Mouse (Mus musculus) right cerebral cortex, postnatal 4 days (tissue): ENCODE data around the gene Cyb5r1.
"Not testable (repeated sequence)": the region's sequence is repeated elsewhere in the genome, so short reads cannot be mapped to it uniquely, and the experiment has no call there.

Source experiments
- DNase-seq: peaks from one replicate; pipeline ENCODE4 v3.0.0-alpha.2; 2022

The Cyb5r1 gene

DNA sequence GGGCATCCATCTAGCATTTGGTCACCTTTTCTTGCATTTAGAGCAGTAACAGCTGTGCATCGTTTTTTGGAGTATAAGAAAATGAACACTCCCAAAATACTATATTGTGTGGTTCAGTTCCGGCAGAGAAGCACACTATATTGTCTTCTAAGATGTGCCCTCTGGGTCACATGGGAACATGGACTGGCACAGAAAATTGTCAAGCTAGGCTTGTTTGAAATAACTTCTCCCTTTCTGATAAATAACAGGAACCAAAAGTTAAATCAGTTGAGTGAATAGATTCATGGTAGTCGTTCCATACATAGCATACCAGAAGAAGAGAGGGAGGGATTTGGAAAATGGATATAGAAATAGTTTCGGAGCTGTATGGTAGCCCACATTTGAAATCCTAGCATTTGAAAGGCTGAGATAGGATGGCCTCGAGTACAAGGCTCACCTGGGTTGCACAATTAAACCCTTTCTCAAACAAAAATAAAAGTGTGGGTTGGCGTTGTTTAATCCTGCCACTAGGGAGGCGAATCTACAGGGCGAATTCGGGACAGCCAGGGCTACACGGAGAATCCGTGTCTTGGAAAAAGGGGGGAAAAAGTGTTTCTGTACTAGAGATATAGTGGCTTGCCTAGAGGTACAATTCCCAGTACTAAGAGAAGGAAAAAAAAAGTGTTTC is 9.3 kb downstream of the Cyb5r1 start:
- no peak for DNase-seq

DNA sequence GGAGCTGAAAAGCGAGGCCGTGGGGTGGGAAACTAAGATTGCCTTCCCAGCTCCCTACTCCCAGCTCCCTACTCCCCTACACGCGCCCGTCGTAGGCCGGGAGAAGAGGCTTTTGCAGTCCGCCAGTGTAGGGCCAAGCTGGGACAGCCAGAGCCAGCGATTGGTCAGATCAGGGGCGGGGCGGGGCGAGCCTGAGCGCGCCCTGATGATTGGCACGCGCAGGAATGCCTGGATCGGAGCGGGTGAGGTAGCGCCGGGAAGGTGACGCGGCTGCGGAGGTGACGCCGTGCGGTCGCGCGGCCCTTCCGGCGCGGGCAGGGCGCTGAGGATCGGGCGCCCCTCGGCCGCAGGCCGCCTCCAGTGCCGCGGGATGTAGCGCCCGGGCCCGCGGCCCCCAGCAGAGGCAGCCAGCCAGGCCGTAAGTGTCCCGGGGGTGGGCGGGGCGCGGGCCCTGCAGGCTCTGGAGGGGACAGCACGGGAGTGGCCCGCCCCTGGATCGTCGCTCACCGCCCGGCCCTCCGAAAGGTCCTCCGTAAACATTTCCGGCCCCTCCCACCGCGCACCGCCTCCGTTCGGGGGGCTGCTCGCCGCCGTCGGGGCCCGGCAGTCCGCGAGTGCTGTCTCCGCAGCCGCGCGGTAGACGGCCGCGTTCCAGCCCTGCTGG is 9.9 kb downstream of the Cyb5r1 start, which contains the start of gene Adipor1:
TSS of gene Adipor1 (plus strand) at position 211 of the 664 bp plus-strand sequence.
- peak; percentile 94 for DNase-seq

DNA sequence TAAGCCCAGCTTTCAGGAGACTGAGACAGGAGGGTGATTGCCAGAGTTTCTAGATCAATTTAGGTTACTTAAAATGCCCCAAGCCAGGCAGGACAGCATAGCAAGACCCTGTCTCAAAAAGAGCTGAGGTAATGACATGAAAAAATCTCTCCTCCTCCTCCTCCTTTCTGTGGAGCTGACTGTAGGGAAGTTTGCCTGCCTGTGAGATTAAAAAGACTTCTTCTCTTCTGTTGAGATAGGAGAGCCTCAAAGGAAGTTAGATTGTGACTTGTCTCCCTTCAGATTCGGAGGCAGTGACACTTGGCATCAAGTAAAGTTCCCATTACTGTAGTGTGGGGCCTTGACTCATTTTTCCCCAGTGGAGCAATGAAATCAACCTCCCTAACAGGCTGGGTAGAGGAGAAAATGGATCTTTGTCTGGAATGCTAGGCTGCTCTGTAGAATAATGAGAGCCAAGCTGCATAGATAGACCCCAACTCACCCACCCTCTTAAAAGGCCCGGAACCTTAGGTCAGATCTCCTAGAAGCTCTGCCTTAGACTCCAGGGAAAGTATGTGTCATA is 13.1 kb downstream of the Cyb5r1 start:
- DNase-seq = no peak

DNA sequence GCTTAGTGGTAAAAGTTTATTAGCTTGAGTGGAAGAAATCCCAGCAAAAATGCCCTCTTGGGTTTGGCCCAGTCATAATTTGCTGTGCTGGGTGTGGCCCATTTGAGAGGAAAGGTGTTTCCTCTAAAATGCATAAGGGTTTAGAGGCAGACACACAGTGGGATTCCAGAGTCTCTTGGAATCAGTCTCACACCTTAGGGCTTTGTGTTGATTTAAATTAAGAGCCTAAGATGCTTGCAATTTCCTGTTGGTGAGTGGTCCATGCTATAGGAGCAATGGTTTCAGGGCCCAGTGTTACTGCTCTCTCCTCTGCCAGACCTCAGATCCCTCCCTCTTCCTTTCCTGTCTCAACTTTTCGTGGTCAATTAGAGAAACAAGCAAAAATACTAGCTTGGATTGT is 13.8 kb downstream of the Cyb5r1 start:
- DNase-seq = no peak

DNA sequence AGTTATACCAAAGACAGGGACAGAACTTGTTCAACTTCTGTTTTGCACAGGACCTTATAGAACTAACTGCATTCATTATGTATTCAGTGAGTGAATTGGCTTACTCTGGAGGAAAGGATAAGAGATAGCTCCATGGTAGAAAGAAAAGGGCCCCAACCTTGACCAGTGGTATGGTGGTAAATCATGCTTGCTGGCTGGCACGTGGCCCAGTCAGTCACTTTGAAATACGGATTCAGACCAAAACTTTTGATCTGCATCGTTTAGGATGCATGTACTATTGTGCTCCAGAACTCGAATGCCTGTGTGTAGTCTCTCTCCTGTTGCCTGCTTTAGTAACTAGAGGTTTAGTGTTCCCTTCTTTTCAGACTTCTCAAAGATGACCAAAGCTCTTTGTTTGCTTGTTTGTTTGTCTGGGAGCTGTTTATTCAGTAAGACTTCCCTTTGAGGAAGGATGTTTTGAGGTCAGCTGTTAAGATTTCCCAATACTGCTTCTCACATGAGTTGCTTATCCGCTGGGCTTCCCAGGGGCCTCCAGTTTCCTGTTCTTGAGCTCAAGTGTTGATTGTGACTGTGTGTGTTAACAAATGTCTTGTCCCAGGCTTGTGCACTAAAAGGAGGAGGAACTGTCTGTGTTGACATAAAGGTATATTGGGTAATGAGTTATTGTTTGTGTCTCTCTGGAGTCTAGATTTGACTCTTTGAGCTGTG is 14.5 kb downstream of the Cyb5r1 start:
- no peak for DNase-seq

DNA sequence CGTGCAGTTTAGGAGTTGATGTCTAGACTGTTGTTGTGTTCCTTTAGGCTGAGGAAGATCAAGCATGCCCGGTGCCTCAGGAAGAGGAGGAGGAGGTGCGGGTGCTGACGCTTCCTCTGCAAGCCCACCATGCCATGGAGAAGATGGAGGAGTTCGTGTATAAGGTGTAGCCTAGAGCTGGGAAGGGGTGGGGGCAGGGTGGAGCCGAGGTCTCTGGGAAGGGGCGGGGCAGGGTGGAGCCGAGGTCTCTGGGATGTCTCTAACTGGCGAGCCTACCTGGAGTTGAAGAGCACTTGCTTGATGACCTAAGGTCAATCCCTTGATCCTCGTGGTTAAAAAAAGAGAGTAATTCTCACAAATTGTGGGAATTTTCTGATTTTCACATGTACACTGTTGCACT is 18.6 kb downstream of the Cyb5r1 start:
- no peak for DNase-seq

DNA sequence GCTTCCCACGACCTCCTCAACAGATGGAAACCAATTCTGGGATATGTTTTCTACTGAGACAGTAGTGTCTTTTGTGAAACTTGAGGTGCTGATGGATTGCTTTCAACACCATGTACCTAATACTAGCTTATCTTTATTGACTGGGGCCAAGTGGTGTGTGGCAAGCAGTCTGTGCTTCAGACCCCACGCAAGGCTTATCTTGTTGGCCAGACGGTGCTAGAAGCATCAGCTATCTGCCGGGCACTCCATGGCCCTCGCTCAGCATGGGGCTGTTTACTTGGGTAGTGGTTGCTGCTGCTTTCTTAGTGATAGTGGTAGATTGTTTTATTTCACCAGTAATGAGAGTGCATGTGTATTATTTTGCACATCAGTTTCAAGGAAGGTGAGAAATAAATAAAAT is 20.9 kb downstream of the Cyb5r1 start:
- no peak for DNase-seq

DNA sequence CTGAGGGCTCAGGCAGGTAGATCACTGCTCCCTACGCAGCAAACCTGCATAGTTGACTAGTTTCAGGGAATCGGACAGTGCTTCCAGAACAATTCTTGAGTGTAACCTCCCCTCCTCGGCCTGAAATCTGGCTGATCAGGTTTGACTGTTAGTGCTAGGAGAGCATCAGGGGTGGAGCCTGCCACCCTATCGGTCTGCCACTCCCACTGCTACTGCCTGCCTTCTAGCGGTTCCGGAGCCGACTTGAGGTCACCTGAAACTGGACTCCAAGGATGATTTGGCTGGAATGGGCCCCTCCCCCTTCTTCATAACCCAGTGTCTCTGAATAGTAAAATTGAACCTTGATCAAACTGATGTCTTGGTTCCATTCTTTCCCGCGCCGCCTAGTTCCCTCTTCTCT is 27.6 kb downstream of the Cyb5r1 start:
- no peak for DNase-seq

DNA sequence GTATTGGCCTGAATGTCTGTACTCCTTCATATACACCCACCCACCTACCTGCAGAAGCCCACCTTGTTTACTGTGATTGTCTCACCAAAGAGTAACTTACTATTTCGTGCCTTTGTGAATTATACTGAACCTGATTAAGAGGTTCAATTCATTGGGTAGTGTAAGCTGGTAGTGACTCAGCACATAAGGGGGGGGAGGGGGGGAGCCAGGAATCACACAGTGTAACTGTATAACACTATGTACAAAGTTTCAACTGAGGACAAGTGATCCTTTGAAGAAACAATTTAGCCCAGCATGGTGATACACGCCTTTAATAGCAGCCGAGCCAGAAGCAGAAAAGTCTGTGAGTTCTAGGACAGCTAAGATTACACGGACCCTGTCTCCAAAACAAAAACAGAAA is 28.1 kb downstream of the Cyb5r1 start:
- no peak for DNase-seq

DNA sequence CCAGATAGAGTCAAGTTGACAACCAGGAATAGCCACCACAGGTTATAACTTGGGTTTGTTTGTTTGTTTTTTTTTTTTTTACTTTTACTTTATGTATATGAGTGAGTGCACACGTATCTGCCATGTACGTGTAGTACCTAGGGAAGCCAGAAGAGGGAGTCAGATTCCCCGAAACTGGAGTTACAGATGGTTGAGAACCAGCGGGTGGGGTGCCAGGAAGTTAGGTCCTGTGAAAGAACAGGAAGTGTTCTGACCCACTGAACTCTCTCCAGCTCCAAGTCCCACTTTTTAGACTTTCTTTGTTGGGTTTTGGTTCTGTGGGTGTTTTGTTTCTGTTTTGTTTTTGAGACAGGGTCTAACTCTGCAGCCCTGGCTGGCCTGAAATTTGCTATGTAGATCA is 30.1 kb downstream of the Cyb5r1 start:
- no peak for DNase-seq

DNA sequence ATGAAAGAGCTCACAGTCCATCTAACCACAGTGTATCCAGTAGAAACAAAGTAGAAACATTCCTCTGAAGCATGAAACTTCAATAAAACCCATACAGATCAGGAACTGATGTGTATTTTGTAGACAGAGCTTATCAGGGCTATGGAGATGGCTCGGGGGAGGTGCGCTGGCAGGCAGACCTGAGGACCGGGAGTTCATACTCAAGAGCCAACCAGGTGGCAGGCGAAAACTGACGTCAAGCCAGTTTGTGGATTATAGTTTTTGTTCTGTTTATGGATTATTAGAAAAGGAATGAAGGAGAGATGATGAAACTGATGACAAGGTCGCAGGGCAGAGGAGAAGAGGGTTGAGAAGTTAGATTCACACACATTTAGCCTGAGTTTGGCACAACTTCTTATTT is 35.1 kb downstream of the Cyb5r1 start:
- no peak for DNase-seq

DNA sequence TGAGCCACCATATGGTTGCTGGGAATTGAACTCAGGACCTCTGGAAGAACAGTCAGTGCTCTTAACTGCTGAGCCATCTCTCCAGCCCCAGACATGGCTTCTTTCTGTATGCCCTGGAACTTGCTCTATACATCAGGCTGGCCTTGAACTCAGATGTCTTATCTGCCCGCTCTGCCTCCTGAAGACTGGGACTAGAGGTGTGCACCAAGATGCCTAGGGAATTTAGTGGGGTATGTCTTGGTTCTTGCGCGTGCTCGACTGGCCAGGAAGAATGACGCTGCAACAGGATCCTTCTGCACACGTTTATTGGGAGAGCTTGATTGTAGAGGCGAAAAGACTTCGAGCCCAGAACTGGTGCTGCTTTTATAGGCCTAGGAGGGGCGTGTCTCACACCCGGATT is 36.4 kb downstream of the Cyb5r1 start:
- DNase-seq = not testable (repeated sequence)

DNA sequence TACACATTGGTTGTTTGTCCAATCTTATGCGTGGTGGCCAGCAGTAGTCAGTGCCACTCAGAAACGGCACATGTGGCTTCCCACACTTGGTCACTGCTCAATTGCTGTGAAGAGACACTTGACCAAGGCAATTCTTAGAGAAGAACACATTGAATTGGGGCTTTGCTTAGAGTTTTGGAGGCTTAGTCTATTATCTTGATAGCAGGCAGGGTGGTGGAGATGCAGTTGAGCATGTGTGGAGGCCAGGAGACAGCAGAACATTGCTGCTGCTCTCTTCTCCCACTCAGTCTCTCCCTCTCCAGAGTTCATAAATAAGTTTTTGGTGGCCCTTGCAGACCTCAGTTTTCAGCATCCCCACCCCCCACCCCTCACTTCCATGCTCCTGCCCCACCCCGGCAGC is 37.0 kb downstream of the Cyb5r1 start:
- no peak for DNase-seq

DNA sequence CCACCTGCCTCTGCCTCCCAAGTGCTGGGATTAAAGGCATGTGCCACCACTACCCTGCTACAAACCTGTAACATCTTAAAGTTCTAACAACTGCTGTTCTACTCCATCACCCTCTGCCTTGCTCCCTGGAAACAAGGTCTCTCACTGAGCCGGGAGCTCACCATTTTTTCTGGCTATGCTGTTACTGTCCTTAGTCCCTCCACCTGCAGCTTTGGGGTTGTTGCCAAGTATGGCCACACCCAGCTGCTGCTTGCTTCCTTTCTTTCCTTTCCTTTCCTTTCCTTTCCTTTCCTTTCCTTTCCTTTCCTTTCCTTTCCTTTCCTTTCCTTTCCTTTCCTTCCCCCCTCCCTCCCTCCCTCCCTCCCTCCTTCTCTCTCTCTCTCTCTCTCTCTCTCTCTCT is 37.9 kb downstream of the Cyb5r1 start:
- not testable (repeated sequence) for DNase-seq

DNA sequence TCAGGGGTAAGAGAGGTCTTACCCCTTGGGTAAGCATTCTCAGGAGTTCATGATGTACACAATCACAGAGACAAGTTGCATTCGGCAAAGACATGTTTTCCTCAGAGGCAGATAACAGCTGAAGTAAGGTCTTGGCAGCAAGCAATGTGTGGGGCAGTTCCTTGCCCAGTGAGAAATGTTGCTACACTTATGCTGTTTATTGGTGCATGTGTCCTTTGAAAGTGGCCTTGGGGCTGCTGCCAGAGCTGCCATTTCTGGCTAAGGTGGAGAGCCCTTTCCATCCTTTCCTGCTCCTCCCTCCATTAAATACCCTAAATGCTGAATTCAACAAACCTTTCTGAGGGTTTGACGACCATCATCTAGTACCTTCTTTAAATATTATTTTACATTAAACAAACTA is 40.1 kb downstream of the Cyb5r1 start:
- no peak for DNase-seq

DNA sequence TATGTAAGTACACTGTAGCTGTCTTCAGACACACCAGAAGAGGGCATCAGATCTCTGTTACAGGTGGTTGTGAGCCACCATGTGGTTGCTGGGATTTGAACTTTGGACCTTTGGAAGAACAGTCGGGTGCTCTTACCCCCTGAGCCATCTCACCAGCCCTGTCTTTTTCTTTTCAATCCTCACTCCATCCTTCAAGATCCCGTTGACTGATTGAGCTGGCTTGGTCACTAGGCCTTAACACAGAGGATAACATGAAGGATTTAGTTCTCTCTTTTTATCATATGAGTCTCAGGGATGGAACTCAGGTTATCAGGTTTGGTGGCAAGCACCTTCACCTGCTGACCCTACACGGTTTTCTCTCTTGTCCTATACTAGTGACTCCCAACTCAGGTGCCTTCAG is 43.2 kb downstream of the Cyb5r1 start:
- not testable (repeated sequence) for DNase-seq

DNA sequence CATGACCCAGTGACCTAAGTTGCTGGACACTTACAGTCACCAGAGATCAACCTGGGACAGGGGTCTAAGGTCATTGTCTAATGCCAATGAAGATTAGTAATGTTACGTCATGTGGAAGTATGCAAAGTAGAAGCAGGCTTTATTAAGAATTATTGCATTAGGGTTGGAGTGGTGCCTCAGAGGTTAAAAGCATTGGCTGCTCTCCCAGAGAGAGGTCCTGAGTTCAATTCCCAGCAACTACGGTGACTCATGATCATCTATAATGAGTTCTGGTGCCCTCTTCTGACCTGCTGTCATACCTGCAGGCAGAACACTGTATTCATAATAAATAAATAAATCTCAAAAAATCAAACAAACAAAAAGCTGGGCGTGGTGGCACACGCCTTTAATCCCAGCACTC is 44.8 kb downstream of the Cyb5r1 start:
- no peak for DNase-seq

DNA sequence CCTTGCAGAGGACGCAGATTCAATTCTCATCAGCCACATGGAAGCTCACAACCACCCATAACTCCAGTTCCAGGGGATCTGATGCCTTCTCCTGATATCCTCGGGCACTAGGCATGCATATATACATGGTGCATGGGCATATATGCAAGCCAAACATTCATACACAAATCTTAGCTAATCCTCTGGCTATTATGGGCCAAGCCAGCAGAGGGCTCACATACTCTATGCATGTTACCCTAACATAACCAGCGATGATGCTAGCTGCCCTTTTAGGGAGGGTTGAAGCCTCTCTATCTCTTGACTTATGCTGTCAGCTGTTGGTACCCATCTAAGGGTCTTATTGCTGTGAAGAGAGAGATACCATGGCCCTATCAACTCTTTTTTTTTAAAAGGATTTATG is 45.6 kb downstream of the Cyb5r1 start:
- DNase-seq = peak; percentile 43

DNA sequence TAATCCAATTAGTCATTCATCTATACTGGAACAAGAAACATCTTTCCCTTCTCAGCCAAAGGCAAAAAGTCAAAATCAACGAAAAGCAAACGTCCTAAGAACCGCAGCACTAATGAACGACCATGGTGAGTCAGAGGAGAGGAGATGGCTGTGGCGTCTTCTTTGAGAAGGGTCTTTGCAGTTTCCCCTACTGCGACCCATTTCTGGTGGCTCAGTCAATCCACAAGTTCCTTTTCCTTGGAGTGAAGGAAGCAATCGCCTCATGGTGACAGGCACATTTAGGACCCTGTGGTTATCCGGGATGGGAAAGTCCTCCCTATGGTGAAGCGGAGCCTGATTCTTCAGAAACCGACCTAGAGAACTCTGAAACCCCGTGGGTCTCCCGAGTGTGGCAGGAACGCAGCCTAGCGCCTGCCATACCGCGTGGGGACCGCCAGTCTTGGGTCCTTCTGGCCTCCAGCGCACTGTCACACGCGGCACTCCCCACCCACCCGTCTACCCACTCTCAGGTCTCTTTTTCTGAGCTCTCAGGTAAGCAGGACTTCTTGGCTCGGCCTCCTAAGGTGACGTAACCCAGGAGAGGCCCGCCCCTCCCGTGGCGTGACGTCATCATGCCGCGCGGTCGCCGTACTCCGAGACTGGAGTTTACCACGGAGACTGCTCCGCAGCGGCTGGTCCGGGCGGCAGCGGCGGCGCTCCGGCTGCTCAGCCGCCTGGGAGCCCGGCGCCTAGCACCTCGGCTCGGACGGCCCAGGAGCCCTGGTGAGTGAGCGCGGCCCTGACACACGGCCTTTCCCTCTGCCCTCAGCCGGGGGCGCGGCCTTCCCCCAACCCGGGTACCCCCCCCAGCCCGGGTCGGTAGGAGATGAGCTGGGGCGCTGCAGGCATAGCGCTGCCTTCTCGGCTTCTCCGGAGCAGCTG is 49.8 kb downstream of the Cyb5r1 start, which contains the start of gene Klhl12:
TSS of gene Klhl12 (plus strand) at position 628 of the 921 bp plus-strand sequence.
- peak; percentile 98 for DNase-seq

DNA sequence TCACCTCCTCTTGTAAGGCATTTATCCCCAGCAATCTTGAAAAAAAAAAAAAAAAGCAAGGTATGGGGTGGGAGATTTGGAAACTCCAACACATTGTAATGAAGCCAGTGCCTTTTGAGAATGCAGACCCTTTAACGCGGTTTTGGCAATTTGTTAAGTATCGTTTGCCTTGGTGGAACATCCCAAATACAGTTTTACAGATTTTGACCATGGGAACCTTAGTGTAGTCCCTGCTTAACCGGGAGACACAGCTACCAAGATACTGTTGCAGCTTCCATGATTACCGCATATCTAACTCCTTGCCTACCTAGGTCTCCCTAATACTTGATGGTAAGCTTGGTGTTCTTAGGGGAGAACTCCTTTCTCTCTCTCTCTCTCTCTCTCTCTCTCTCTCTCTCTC is 50.7 kb downstream of the Cyb5r1 start:
- no peak for DNase-seq

DNA sequence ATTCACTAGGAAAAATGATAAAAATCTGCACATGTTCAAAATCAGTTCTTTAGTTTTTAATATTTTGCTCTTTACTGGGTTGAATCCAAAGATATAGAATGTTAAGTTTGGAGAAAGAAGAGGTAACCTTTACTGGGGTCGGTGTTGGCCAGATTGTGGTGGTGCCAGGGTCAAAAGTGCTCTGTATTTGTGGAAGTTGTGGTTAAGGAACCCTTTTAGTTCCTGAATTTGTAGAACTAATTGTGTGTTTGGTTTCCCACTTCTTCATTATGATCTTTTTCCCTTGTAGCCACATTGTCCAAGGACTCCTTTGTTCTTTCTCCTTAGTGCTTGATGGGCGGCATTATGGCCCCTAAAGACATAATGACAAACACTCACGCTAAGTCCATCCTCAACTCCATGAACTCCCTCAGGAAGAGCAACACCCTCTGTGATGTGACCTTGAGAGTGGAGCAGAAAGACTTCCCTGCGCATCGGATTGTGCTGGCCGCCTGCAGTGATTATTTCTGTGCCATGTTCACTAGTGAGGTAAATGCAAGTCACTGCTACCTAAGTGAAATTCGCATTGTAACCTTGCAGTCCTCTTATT is 52.9 kb downstream of the Cyb5r1 start:
- DNase-seq = no peak
